Mouse (Mus musculus) E14TG2a.4 (cell line): ENCODE results near the gene Ulbp1.

ENCODE experiments used
- CTCF ChIP-seq: conservative IDR thresholded peaks from 2 replicates; pipeline ENCODE4 v1.5.1; 2014; ENCODE audit warnings: low read length
- POU5F1 ChIP-seq: IDR thresholded peaks from 2 replicates; pipeline ENCODE4 v1.6.1; 2014; ENCODE audit warnings: low read length, borderline replicate concordance

GRCm38 (mm10) chr10:7473197-7473889, at the start of gene Ulbp1:
- TF ChIP-seq CTCF (no peak), POU5F1 (no peak)
